Mouse (Mus musculus): ENCODE measurements around the gene Osbpl7.

Gene Osbpl7

GRCm38 (mm10) chr11:97083401-97084140, 33.1 kb downstream of the Osbpl7 start:
- DNase-seq (ENCODE audit: low spot score in 2 of 2): peak; percentile 39 to 40

- DNase-seq (ENCODE audit: low spot score in 2 of 2): no peak
Observed at GRCm38 (mm10) chr11:97084821-97085505, 34.5 kb downstream of the Osbpl7 start.

- no peak for DNase-seq (ENCODE audit: low spot score in 2 of 2)
Observed at GRCm38 (mm10) chr11:97086365-97086764, 35.9 kb downstream of the Osbpl7 start.

GRCm38 (mm10) chr11:97094600-97094999, 44.2 kb downstream of the Osbpl7 start:
- no peak for DNase-seq (ENCODE audit: low spot score in 2 of 2)

GRCm38 (mm10) chr11:97098791-97099190, 48.4 kb downstream of the Osbpl7 start:
- no peak for DNase-seq (ENCODE audit: low spot score in 2 of 2)

- no peak for DNase-seq (ENCODE audit: low spot score in 2 of 2)
Observed at GRCm38 (mm10) chr11:97101722-97102121, 51.3 kb downstream of the Osbpl7 start.

GRCm38 (mm10) chr11:97103163-97104090, 53.0 kb downstream of the Osbpl7 start:
- DNase-seq (ENCODE audit: low spot score in 2 of 2): no peak

- DNase-seq (ENCODE audit: low spot score in 2 of 2): no peak
Observed at GRCm38 (mm10) chr11:97104091-97104483, 53.7 kb downstream of the Osbpl7 start.

GRCm38 (mm10) chr11:97108976-97109375, 58.5 kb downstream of the Osbpl7 start:
- DNase-seq (ENCODE audit: low spot score in 2 of 2): no peak

GRCm38 (mm10) chr11:97112519-97113125, 62.2 kb downstream of the Osbpl7 start:
- DNase-seq (ENCODE audit: low spot score in 2 of 2): no peak

GRCm38 (mm10) chr11:97114671-97115601, 64.5 kb downstream of the Osbpl7 start, which contains the start of gene Tbx21:
Gene Tbx21 (minus strand): TSS chr11:97115331.
- DNase-seq (ENCODE audit: low spot score in 2 of 2): no peak

- no peak for DNase-seq (ENCODE audit: low spot score in 2 of 2)
Observed at GRCm38 (mm10) chr11:97115797-97116196, 65.4 kb downstream of the Osbpl7 start.
